Mouse (Mus musculus) liver (tissue): ENCODE results near the gene Bhlha9.
"Not testable (repeated sequence)": the region's sequence is repeated elsewhere in the genome, so short reads cannot be mapped to it uniquely, and the experiment has no call there.

Experiments
- DNase-seq: peaks from one replicate; pipeline ENCODE4 v3.0.0-alpha.2; 2020; ENCODE audit warnings: mixed read lengths

Bhlha9 gene

GRCm38 (mm10) chr11:76666002-76666649 is 6.1 kb upstream of the Bhlha9 start:
- no peak for DNase-seq

- no peak for DNase-seq
Measured at GRCm38 (mm10) chr11:76667807-76668206, 4.5 kb upstream of the Bhlha9 start.

DNA sequence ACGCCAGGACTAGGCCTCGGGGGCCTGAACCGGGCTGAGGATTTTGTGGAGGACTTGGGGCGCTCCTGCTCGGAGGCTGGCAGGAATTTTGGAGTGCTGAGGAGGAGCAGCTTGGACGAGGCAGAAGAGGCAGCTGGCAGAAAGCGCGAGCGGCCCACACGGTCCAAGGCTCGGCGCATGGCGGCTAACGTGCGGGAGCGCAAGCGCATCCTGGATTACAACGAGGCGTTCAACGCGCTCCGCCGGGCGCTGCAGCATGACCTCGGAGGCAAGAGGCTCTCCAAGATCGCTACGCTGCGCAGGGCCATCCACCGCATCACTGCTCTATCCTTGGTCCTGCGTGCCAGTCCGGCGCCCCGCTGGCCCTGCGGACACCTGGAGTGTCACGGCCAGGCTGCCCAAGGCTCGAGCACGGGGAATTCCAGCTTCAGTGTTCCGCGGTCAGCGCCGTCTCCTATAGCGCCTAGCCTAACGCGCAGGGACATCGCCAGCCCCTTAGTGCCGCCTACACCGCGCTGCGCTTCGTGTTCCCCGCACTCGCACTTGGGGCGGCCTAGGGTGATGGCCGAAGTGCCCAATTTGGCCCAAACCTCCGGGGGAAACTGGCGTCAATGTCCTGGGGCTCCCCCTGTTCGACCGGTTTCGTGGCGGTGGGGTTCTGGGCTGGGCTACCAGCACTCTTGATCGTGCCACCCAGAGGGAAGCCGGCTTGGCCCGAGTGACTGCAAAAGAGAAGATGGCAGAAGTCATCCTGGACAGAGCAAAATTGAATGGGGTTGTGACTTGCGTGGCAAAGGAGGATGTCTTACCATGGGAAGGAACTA is 503 bp downstream of the Bhlha9 start:
- DNase-seq = no peak

DNA sequence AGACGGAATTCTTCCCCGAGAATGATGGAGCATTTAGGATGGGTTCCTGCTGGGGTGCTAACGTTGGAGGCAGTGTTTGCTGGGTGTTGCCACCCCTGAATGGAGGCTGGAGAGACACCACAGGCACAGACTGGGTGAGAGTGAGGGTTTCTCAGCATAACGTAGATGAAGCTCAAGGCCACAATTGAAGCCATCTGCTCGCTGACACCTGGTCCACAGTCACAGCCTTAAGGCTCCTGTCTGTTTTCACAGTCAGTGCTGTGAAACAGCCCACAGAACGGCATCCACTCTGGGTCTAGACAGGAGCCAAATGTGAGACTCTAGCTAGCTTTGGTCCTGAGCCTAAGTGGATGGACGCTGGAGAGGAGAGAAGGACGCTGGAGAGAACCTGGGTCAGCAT is 1.9 kb downstream of the Bhlha9 start:
- DNase-seq = no peak

- no peak for DNase-seq
Measured at GRCm38 (mm10) chr11:76674704-76675103, 2.4 kb downstream of the Bhlha9 start.

DNA sequence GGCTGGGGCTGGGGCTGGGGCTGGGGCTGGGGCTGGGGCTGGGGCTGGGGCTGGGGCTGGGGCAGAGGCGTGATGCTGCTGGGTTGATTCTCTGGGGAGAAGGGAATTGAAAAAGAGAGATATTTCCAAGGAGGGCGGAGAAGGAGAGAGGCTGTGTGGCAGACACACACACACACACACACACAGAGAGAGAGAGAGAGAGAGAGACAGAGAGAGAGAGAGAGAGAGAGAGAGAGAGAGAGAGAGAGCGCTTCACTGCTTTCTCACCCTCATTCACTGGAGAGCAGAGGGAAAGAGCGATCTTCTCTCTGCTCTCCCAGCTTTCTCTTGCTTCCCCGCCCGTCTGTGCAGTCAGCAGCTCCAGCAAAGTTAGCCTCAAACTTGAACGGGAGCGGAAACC is 7.2 kb downstream of the Bhlha9 start, which contains the start of gene Trarg1:
Trarg1 (plus strand) TSS at position 301 of the 400 bp plus-strand sequence.
- DNase-seq = not testable (repeated sequence)

DNA sequence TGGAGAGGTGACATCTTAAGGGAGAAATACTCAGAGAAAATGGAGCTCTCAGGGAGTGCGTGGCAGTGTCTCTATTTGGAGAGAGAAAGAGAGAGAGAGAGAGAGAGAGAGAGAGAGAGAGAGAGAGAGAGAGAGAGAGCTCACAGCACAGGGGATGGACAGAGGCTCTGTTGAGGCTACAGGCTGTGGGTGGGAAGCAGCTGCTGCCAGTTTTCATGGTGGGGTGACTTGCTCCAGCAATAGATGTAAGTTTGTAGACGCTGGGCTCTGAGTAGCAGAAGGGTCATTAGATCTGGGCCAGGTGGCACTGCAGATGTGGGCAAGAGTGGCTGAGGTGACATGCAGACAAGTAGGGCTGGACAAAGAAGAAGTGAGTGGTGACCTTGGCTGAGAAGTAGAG is 13.3 kb downstream of the Bhlha9 start:
- DNase-seq = no peak

GRCm38 (mm10) chr11:76692096-76692495 is 19.8 kb downstream of the Bhlha9 start:
- DNase-seq = no peak

GRCm38 (mm10) chr11:76695810-76696209 is 23.5 kb downstream of the Bhlha9 start:
- DNase-seq = no peak

DNA sequence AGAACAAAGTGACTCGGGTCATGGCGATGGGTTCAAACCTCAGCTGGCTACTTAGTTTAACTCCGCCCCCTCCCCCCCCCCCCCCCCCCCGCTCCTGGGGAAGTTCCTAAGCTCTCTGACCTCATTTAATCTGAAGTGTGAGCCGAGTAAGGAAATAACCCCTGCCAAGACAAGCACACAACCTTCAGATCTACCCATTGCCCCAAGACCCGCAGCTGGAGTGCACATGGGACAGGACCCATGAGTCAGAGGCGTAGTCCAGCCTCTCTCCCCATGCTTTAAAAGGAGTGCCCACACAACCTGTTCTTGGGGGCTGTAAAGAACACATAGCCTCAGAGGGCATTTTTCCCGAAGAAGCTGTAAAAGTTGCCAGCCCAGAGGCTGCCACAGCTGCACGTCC is 27.4 kb downstream of the Bhlha9 start:
- no peak for DNase-seq

DNA sequence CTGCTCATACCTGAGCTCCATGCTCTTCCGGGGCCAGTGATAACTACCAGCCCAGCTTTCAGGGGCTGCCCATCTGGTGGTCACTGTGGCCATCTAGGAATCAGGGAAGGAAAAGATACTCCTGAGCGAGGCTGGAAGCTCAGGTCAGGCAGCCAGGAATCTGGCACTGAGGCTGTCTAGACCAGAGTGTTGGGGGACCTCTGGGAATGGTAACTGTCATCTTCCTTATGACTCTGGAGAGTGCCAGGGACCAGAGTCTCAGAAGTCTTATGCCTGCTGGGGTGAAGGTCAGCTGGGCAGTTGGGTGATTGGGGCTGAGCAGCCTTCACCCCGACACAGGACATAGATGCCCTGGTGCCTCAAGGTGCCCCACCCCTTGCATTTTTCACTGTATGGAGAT is 35.4 kb downstream of the Bhlha9 start:
- no peak for DNase-seq

- no peak for DNase-seq
Measured at GRCm38 (mm10) chr11:76708066-76708465, 35.8 kb downstream of the Bhlha9 start.

GRCm38 (mm10) chr11:76708881-76709280 is 36.6 kb downstream of the Bhlha9 start:
- DNase-seq = no peak

DNA sequence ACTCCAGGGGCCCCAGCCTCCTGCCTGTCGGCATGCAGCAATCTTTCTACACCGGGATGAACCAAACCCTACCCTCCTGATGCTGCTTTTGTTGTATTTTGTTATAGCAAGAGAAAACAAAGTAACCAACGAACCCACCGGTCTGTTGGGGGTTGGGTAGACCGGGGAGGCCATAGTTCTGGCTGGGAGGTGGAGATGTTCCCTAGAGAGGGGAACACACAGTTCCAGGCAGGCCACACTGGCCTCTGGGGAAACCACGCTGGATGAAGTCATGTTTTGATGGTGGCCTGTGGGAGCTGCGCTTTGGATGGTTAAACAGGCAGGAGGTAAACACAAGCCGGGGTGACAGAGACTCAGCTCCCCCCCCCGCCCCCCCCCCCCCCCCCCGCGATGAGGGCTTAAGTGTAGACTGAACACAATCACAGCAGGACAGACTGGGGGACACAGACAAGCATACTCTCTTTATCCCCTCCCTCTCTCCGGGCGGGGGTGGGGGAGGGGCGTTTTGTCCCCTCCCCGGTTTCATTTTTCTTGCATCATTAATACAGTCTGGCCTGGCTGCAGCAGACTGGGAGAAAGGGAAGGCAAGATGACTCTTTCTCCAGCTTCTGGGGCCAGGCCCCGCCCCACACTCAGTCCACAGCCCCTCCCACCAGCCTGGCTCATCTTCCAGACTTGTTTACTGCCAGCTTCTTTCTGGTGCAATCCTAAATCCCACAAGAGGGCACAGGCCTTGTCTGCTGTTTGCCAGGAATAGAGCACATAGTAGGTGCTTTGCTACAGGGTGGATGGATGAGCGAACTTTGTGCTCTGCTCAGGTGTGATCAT is 37.6 kb downstream of the Bhlha9 start:
- peak; percentile 10 for DNase-seq

- no peak for DNase-seq
Measured at GRCm38 (mm10) chr11:76717000-76717399, 44.7 kb downstream of the Bhlha9 start.
